Mouse (Mus musculus): ENCODE measurements around the gene Paqr7. TPM values are rescaled to one million over a fixed set of nuclear protein-coding genes. Genes with fewer than 3 reads are reported as not detected.
A peak's percentile ranks its signal among the peaks of the same experiment; 100 is the strongest.

The Paqr7 gene
- polyA plus RNA-seq (2016; fragmentation: Nextera tagmentation; extraction: Ambion mirVana): 6.5 and 7.2 TPM in 2 replicates

- Histone ChIP-seq H3K4me2 (peak within 1 kb of the TSS; percentile 96), H3K36me3 (no peaks in the 10 kb centered on the region), H3K9me3 (replicated peaks) (no peaks in the 10 kb centered on the region), H3K27me3 (replicated peaks) (peaks cover 4% of the 10 kb centered on the region; the same call in 1 of the 2 replicates), H3K4me1 (peaks cover 60% of the 10 kb centered on the region), H3K4me3 (peak within 1 kb of the TSS; percentile 62), H3K27ac (peak within 1 kb of the TSS; percentile 79), H3K9ac (peak within 1 kb of the TSS; percentile 74)
- 2% methylated on average over 35 of the region's 35 CpGs for WGBS (ENCODE audit: insufficient replicate concordance)
- ATAC-seq: peak; percentile 86
Observed at GRCm38 (mm10) chr4:134496595-134497210, at the start of gene Paqr7. Paqr7 (plus strand) TSS chr4:134496697.

- H3K27me3 ChIP-seq (replicated peaks): peaks cover 76% of the 10 kb centered on the region
- ATAC-seq: no peak
- H3K4me1 ChIP-seq: peaks cover 8% of the 10 kb centered on the region; the same call in 1 of the 2 replicates
- H3K9ac ChIP-seq: no peak overlapping the region
- H3K9me3 ChIP-seq (replicated peaks): no peaks in the 10 kb centered on the region
- no peak overlapping the region for H3K27ac ChIP-seq
- WGBS (ENCODE audit: insufficient replicate concordance): 36% methylated on average over 23 of the region's 23 CpGs
- H3K4me2 ChIP-seq: no peak overlapping the region
- no peak overlapping the region for H3K4me3 ChIP-seq
- H3K36me3 ChIP-seq: no peaks in the 10 kb centered on the region
Observed at GRCm38 (mm10) chr4:134447966-134448365, 48.5 kb upstream of the Paqr7 start.

- H3K27me3 ChIP-seq (replicated peaks): peaks cover 84% of the 10 kb centered on the region
- H3K4me3 ChIP-seq: no peak overlapping the region
- H3K4me1 ChIP-seq: peaks cover 14% of the 10 kb centered on the region
- no peaks in the 10 kb centered on the region for H3K9me3 ChIP-seq (replicated peaks)
- no peak for ATAC-seq
- H3K36me3 ChIP-seq: no peaks in the 10 kb centered on the region
- H3K27ac ChIP-seq: no peak overlapping the region
- H3K9ac ChIP-seq: no peak overlapping the region
- no peak overlapping the region for H3K4me2 ChIP-seq
- WGBS (ENCODE audit: insufficient replicate concordance): 53% methylated on average over 13 of the region's 13 CpGs
Observed at GRCm38 (mm10) chr4:134449595-134450391, 46.7 kb upstream of the Paqr7 start.

GRCm38 (mm10) chr4:134450392-134451195, 45.9 kb upstream of the Paqr7 start:
- Histone ChIP-seq H3K27me3 (replicated peaks) (peaks cover 85% of the 10 kb centered on the region), H3K4me1 (peaks cover 20% of the 10 kb centered on the region), H3K9me3 (replicated peaks) (no peaks in the 10 kb centered on the region), H3K4me2 (peak overlapping the region; percentile 21; the same call in 1 of the 2 replicates), H3K4me3 (no peak overlapping the region), H3K9ac (no peak overlapping the region), H3K27ac (no peak overlapping the region), H3K36me3 (no peaks in the 10 kb centered on the region)
- WGBS (ENCODE audit: insufficient replicate concordance): 34% methylated on average over 20 of the region's 20 CpGs
- no peak for ATAC-seq

- no peak overlapping the region for H3K4me3 ChIP-seq
- no peaks in the 10 kb centered on the region for H3K36me3 ChIP-seq
- no peak overlapping the region for H3K9ac ChIP-seq
- H3K27me3 ChIP-seq (replicated peaks): peaks cover 82% of the 10 kb centered on the region
- 60% methylated on average over 9 of the region's 9 CpGs for WGBS (ENCODE audit: insufficient replicate concordance)
- no peak overlapping the region for H3K27ac ChIP-seq
- no peak overlapping the region for H3K4me2 ChIP-seq
- H3K9me3 ChIP-seq (replicated peaks): no peaks in the 10 kb centered on the region
- no peak for ATAC-seq
- peaks cover 20% of the 10 kb centered on the region for H3K4me1 ChIP-seq
Observed at GRCm38 (mm10) chr4:134451484-134451883, 45.0 kb upstream of the Paqr7 start.

GRCm38 (mm10) chr4:134453619-134454400, 42.7 kb upstream of the Paqr7 start:
- Histone ChIP-seq H3K27me3 (replicated peaks) (peaks cover 59% of the 10 kb centered on the region), H3K4me3 (no peak overlapping the region), H3K27ac (no peak overlapping the region), H3K4me1 (peaks cover 27% of the 10 kb centered on the region), H3K9ac (no peak overlapping the region), H3K36me3 (no peaks in the 10 kb centered on the region), H3K9me3 (replicated peaks) (no peaks in the 10 kb centered on the region), H3K4me2 (peak overlapping the region; percentile 35)
- no peak for ATAC-seq
- 52% methylated on average over 34 of the region's 34 CpGs for WGBS (ENCODE audit: insufficient replicate concordance)

GRCm38 (mm10) chr4:134455310-134455709, 41.2 kb upstream of the Paqr7 start:
- peaks cover 44% of the 10 kb centered on the region for H3K27me3 ChIP-seq (replicated peaks)
- no peaks in the 10 kb centered on the region for H3K9me3 ChIP-seq (replicated peaks)
- WGBS (ENCODE audit: insufficient replicate concordance): 28% methylated on average over 6 of the region's 6 CpGs
- no peak overlapping the region for H3K27ac ChIP-seq
- no peak overlapping the region for H3K4me3 ChIP-seq
- ATAC-seq: no peak
- no peaks in the 10 kb centered on the region for H3K36me3 ChIP-seq
- peaks cover 34% of the 10 kb centered on the region for H3K4me1 ChIP-seq
- no peak overlapping the region for H3K9ac ChIP-seq
- H3K4me2 ChIP-seq: no peak overlapping the region

GRCm38 (mm10) chr4:134457130-134457825, 39.2 kb upstream of the Paqr7 start:
- no peaks in the 10 kb centered on the region for H3K36me3 ChIP-seq
- ATAC-seq: peak; percentile 57; the same call in 1 of the 2 replicates
- no peak overlapping the region; the same call in 1 of the 2 replicates for H3K4me2 ChIP-seq
- no peak overlapping the region for H3K4me3 ChIP-seq
- peaks cover 28% of the 10 kb centered on the region for H3K27me3 ChIP-seq (replicated peaks)
- H3K27ac ChIP-seq: no peak overlapping the region
- H3K4me1 ChIP-seq: peaks cover 41% of the 10 kb centered on the region
- H3K9me3 ChIP-seq (replicated peaks): no peaks in the 10 kb centered on the region
- no peak overlapping the region for H3K9ac ChIP-seq
- 28% methylated on average over 7 of the region's 7 CpGs for WGBS (ENCODE audit: insufficient replicate concordance)

- Histone ChIP-seq H3K4me2 (no peak overlapping the region), H3K9me3 (replicated peaks) (no peaks in the 10 kb centered on the region), H3K36me3 (no peaks in the 10 kb centered on the region), H3K27ac (no peak overlapping the region), H3K4me1 (peaks cover 38% of the 10 kb centered on the region), H3K9ac (no peak overlapping the region), H3K27me3 (replicated peaks) (peaks cover 18% of the 10 kb centered on the region), H3K4me3 (no peak overlapping the region)
- WGBS (ENCODE audit: insufficient replicate concordance): 73% methylated on average over 5 of the region's 5 CpGs
- ATAC-seq: no peak
Observed at GRCm38 (mm10) chr4:134458856-134459255, 37.6 kb upstream of the Paqr7 start.

GRCm38 (mm10) chr4:134460277-134460676, 36.2 kb upstream of the Paqr7 start:
- WGBS (ENCODE audit: insufficient replicate concordance): 11% methylated on average over 10 of the region's 10 CpGs
- ATAC-seq: no peak
- H3K4me1 ChIP-seq: peaks cover 48% of the 10 kb centered on the region
- H3K4me2 ChIP-seq: peak overlapping the region; percentile 30
- H3K9ac ChIP-seq: no peak overlapping the region
- H3K4me3 ChIP-seq: no peak overlapping the region
- no peaks in the 10 kb centered on the region for H3K9me3 ChIP-seq (replicated peaks)
- 0 out of 2 replicates have a peak, but pooled peaks cover 5% of the 10 kb centered on the region for H3K27me3 ChIP-seq (replicated peaks)
- no peak overlapping the region for H3K27ac ChIP-seq
- no peaks in the 10 kb centered on the region for H3K36me3 ChIP-seq

- Histone ChIP-seq H3K27me3 (replicated peaks) (peaks cover 9% of the 10 kb centered on the region; the same call in 1 of the 2 replicates), H3K4me2 (no peak overlapping the region), H3K4me1 (peaks cover 50% of the 10 kb centered on the region), H3K36me3 (no peaks in the 10 kb centered on the region), H3K9ac (no peak overlapping the region), H3K4me3 (no peak overlapping the region), H3K9me3 (replicated peaks) (no peaks in the 10 kb centered on the region), H3K27ac (no peak overlapping the region)
- no peak for ATAC-seq
- WGBS (ENCODE audit: insufficient replicate concordance): 54% methylated on average over 5 of the region's 5 CpGs
Observed at GRCm38 (mm10) chr4:134461252-134461651, 35.2 kb upstream of the Paqr7 start.
